Mouse (Mus musculus) C2C12 (cell line): ENCODE measurements at regions not wholly inside any gene's neighbourhood (a gene's known extent, or its start where the extent isn't known, plus 50 kb on each side); places are given as distances from the start of the nearest gene placed in this dataset.

Source experiments
- CEBPB ChIP-seq: IDR thresholded peaks from one replicate; pipeline ENCODE4 v1.6.1; 2011; ENCODE audit warnings: low read depth, mild to moderate bottlenecking, control low read depth, moderate library complexity
- CTCF ChIP-seq: IDR thresholded peaks from one replicate; pipeline ENCODE4 v1.5.1; 2011; ENCODE audit not compliant: control insufficient read depth, insufficient read depth, insufficient read length
- MAX ChIP-seq: IDR thresholded peaks from one replicate; pipeline ENCODE4 v1.6.1; 2011; ENCODE audit warnings: mild to moderate bottlenecking, control low read depth

- TF ChIP-seq MAX = no peak
- no peak for TF ChIP-seq CTCF
- TF ChIP-seq CEBPB = no peak
These were observed 191.3 kb downstream of the Lrig3 start for GRCm38 (mm10) chr10:126157300-126157699.
